Mouse (Mus musculus): ENCODE measurements around the gene Ift80. TPM values are rescaled to one million over a fixed set of nuclear protein-coding genes. Genes with fewer than 3 reads are reported as not detected.

Ift80 gene
- polyA plus RNA-seq (2014; fragmentation: Nextera tagmentation; extraction: Ambion mirVana): 22.4 and 24.8 TPM in 2 replicates

DNA sequence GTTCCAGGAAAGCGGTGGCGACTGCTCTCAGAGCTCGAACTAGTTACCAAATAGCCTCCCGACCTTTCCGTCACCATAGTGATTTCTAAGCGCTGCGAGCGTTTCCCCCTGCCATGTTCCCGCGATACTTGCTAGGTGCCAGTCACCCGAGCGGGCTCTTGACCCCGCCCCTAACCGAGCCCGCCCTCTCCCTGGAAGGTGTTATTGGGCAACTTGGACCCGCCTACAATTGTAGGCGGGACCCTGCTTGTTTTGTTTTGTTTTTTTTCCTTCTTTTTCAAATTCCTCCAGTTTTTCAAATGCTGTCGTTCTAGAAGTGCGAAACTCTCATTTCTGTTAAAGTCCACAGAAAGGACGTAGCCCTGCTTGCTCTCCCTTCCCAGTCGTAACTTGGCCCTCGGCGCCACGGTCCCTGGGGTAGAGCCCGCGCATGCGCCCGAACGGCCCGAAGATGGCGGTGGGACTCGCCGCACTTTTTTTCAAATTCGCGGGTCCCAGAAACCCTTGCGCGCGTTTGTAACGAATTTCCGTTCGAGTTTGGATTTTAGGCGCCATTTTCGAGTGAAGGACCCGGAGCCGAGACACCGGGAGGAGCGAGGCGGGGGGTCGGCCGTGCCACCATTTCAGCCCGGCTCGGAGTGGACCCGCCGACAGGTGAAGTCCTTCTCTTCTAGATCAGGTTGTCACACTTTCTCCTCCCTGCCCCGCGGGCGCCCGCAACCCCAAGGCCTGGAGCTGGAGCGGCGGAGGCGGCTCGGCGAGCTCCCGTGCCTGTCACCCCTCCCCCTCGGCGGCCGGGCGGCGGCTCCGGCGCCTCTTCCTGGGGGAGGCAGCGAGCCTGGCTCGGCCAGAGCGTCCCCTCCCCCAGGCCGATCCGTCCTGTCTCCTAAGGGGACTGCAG, at the start of gene Ift80, which contains the start of gene Smc4:
Gene Ift80 (minus strand): TSS at position 134 of the 901 bp plus-strand sequence.
Gene Smc4 (plus strand): TSS at position 302 of the 901 bp plus-strand sequence.
- Histone ChIP-seq H3K27me3 (ENCODE audit: control insufficient read depth, insufficient read depth, low read length) (no peaks in the 10 kb centered on the region), H3K9me3 (replicated peaks; ENCODE audit: control insufficient read depth, low read length) (no peaks in the 10 kb centered on the region), H3K27ac (replicated peaks; ENCODE audit: low read depth, low read length) (peak within 1 kb of the TSS; percentile 93), H3K9ac (replicated peaks; ENCODE audit: low read length) (peak within 1 kb of the TSS; percentile 96), H3K4me1 (ENCODE audit: control insufficient read depth, insufficient read depth, low read length) (no peaks in the 10 kb centered on the region), H3K36me3 (replicated peaks; ENCODE audit: control insufficient read depth, insufficient read depth, low read depth, low read length) (no peaks in the 10 kb centered on the region), H3K4me2 (ENCODE audit: low read depth, low read length) (peak within 1 kb of the TSS; percentile 84), H3K4me3 (ENCODE audit: low read depth, low read length) (peak within 1 kb of the TSS; percentile 97)
- peak; percentile 92 for ATAC-seq (replicated peaks; ENCODE audit: insufficient number of reproducible peaks, low FRiP score, low TSS enrichment, low read depth)
- DNase-seq (ENCODE audit: low spot score): peak; percentile 98
- WGBS: under 1% methylated on average over 76 of the region's 76 CpGs

DNA sequence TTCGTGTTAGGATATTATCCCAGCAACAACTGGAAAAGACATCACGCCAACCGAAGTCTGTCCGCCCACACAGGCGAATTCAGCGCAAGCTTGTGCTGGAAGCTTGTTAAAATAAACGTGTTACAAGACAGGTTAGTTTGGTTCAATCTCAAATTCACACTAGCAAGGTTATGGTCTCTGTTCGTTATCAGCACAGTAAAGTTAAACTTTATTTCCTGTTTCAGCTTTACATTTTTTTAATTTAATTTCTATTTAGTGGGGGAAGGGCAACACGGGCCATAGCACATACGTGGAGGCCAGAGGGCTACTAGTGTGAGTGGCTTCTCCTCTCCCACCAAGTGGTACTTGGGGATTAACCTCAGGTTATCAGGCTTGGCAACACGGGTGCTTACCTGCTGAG, 47.5 kb upstream of the Ift80 start:
- ATAC-seq (replicated peaks; ENCODE audit: insufficient number of reproducible peaks, low FRiP score, low TSS enrichment, low read depth): no peak
- H3K4me1 ChIP-seq (ENCODE audit: control insufficient read depth, insufficient read depth, low read length): no peaks in the 10 kb centered on the region
- WGBS: 92% methylated on average over 11 of the region's 11 CpGs

DNA sequence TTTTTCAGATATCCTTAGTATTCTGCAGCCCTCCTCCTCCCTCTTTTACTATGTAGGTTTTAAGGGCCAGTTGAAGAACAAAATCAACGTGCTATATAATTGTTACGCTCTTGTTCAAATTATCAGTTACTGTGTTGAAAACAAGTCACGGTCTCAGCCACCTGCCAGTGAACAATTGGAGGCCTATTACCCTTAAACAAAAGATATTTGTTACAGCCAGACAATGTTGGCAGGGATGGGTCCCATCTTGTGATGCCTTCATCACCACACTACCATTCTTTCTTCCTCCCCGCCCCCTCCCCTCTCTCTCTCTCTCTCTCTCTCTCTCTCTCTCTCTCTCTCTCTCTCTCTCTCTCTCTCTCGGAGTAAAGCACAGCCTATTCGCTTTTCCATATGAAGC, 44.6 kb upstream of the Ift80 start:
- ATAC-seq (replicated peaks; ENCODE audit: insufficient number of reproducible peaks, low FRiP score, low TSS enrichment, low read depth): no peak
- no peak overlapping the region for H3K4me3 ChIP-seq (ENCODE audit: low read depth, low read length)
- H3K36me3 ChIP-seq (replicated peaks; ENCODE audit: control insufficient read depth, insufficient read depth, low read depth, low read length): no peaks in the 10 kb centered on the region
- WGBS: 72% methylated on average over 6 of the region's 6 CpGs
- no peak for DNase-seq (ENCODE audit: low spot score)
- no peak overlapping the region for H3K4me2 ChIP-seq (ENCODE audit: low read depth, low read length)
- H3K9me3 ChIP-seq (replicated peaks; ENCODE audit: control insufficient read depth, low read length): no peaks in the 10 kb centered on the region
- H3K27ac ChIP-seq (replicated peaks; ENCODE audit: low read depth, low read length): no peak overlapping the region
- no peaks in the 10 kb centered on the region for H3K27me3 ChIP-seq (ENCODE audit: control insufficient read depth, insufficient read depth, low read length)
- no peak overlapping the region for H3K9ac ChIP-seq (replicated peaks; ENCODE audit: low read length)
- no peaks in the 10 kb centered on the region for H3K4me1 ChIP-seq (ENCODE audit: control insufficient read depth, insufficient read depth, low read length)

More for the DNA sequence above, 47.5 kb upstream of the Ift80 start:
- no peak for DNase-seq (ENCODE audit: low spot score)
- H3K36me3 ChIP-seq (replicated peaks; ENCODE audit: control insufficient read depth, insufficient read depth, low read depth, low read length): no peaks in the 10 kb centered on the region
- no peak overlapping the region for H3K4me3 ChIP-seq (ENCODE audit: low read depth, low read length)
- no peaks in the 10 kb centered on the region for H3K9me3 ChIP-seq (replicated peaks; ENCODE audit: control insufficient read depth, low read length)
- H3K4me2 ChIP-seq (ENCODE audit: low read depth, low read length): no peak overlapping the region
- no peak overlapping the region for H3K9ac ChIP-seq (replicated peaks; ENCODE audit: low read length)
- no peaks in the 10 kb centered on the region for H3K27me3 ChIP-seq (ENCODE audit: control insufficient read depth, insufficient read depth, low read length)
- no peak overlapping the region for H3K27ac ChIP-seq (replicated peaks; ENCODE audit: low read depth, low read length)

DNA sequence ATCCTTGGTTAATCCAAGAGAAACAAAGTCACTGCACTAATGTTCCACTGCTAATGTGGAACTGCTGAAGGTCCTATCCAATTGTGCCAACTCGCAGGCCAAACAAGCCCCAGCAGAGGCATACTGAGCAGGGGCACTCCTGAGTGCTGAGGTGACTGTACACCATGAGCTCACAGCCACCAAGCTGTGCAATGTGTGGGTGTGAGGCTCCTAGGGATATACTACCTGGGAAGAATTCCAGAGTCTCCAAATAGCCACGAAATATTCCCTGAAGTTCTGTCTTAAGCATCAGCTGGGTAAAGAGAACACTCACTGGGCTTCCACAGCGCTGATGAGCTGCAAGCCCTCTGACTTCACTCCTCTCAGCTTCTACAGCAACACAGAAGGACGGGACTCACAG, 43.3 kb upstream of the Ift80 start:
- Histone ChIP-seq H3K4me1 (ENCODE audit: control insufficient read depth, insufficient read depth, low read length) (no peaks in the 10 kb centered on the region), H3K9me3 (replicated peaks; ENCODE audit: control insufficient read depth, low read length) (no peaks in the 10 kb centered on the region), H3K4me2 (ENCODE audit: low read depth, low read length) (no peak overlapping the region), H3K27ac (replicated peaks; ENCODE audit: low read depth, low read length) (no peak overlapping the region), H3K27me3 (ENCODE audit: control insufficient read depth, insufficient read depth, low read length) (no peaks in the 10 kb centered on the region), H3K9ac (replicated peaks; ENCODE audit: low read length) (no peak overlapping the region), H3K4me3 (ENCODE audit: low read depth, low read length) (no peak overlapping the region), H3K36me3 (replicated peaks; ENCODE audit: control insufficient read depth, insufficient read depth, low read depth, low read length) (no peaks in the 10 kb centered on the region)
- WGBS: 70% methylated on average over 4 of the region's 4 CpGs
- DNase-seq (ENCODE audit: low spot score) (no peak), ATAC-seq (replicated peaks; ENCODE audit: insufficient number of reproducible peaks, low FRiP score, low TSS enrichment, low read depth) (no peak)

DNA sequence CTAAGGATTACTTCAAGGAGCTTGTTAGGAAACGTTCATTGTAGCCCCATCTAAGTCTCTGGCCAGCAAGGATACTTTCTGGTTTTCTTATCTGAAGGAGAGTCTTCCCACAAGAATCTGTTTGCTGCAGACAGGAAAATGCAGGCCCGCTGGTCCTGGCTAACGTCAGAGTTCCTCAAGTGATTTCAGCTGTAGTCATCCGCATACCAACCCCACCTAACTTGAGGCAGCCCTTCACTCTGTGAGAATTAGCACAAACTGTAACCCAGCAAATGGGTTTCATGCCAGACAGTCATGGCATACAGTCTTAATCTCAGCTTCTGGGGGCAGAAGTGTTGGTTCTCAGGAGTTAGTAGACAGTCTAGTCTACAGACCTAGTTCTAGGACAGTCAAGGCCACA, 42.1 kb upstream of the Ift80 start:
- H3K9ac ChIP-seq (replicated peaks; ENCODE audit: low read length): no peak overlapping the region
- no peaks in the 10 kb centered on the region for H3K4me1 ChIP-seq (ENCODE audit: control insufficient read depth, insufficient read depth, low read length)
- H3K27ac ChIP-seq (replicated peaks; ENCODE audit: low read depth, low read length): no peak overlapping the region
- DNase-seq (ENCODE audit: low spot score) (no peak), ATAC-seq (replicated peaks; ENCODE audit: insufficient number of reproducible peaks, low FRiP score, low TSS enrichment, low read depth) (no peak)
- H3K4me2 ChIP-seq (ENCODE audit: low read depth, low read length): no peak overlapping the region
- no peaks in the 10 kb centered on the region for H3K9me3 ChIP-seq (replicated peaks; ENCODE audit: control insufficient read depth, low read length)
- WGBS: 50% methylated on average over 4 of the region's 4 CpGs
- no peaks in the 10 kb centered on the region for H3K36me3 ChIP-seq (replicated peaks; ENCODE audit: control insufficient read depth, insufficient read depth, low read depth, low read length)
- H3K27me3 ChIP-seq (ENCODE audit: control insufficient read depth, insufficient read depth, low read length): no peaks in the 10 kb centered on the region
- no peak overlapping the region for H3K4me3 ChIP-seq (ENCODE audit: low read depth, low read length)

DNA sequence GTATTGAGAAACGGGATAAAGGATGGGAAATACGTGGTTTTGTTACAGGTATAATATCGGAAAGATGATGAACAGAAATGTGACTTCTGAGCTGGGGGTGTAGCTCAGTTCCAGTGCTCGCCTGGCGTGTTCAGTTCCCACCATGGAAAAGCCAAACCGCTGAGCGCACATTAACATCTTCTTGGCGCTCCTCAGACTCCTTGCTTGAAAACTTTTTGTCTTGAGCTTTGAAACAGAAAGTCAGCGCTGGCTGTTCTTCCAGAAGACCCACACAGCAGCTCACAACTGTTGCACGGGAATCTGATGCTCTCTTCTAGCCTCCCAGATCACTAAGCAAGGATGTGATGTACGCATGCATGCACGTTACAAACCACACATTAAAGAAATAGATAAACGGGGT, 41.4 kb upstream of the Ift80 start:
- Histone ChIP-seq H3K4me2 (ENCODE audit: low read depth, low read length) (peak overlapping the region; percentile 67), H3K4me3 (ENCODE audit: low read depth, low read length) (peak overlapping the region; percentile 95), H3K27ac (replicated peaks; ENCODE audit: low read depth, low read length) (no peak overlapping the region), H3K27me3 (ENCODE audit: control insufficient read depth, insufficient read depth, low read length) (no peaks in the 10 kb centered on the region), H3K36me3 (replicated peaks; ENCODE audit: control insufficient read depth, insufficient read depth, low read depth, low read length) (no peaks in the 10 kb centered on the region), H3K4me1 (ENCODE audit: control insufficient read depth, insufficient read depth, low read length) (no peaks in the 10 kb centered on the region), H3K9ac (replicated peaks; ENCODE audit: low read length) (peak overlapping the region; percentile 97), H3K9me3 (replicated peaks; ENCODE audit: control insufficient read depth, low read length) (no peaks in the 10 kb centered on the region)
- no peak for ATAC-seq (replicated peaks; ENCODE audit: insufficient number of reproducible peaks, low FRiP score, low TSS enrichment, low read depth)
- WGBS: 22% methylated on average over 13 of the region's 13 CpGs
- peak; percentile 36 for DNase-seq (ENCODE audit: low spot score)

DNA sequence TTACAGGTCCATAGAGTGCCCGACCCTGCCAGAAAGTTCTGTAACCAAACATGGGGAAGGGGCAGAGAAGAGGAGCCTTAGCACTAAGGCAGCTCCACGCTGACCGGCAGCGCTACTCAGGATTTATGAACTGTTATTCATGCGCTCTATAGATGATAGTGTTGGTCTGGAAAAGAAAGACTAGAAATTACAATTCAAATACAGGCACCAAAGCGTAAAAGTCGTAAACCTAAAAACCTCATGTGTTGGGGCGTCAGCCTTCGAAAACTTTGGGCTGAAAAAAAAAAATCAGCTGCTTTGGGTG, 41.0 kb upstream of the Ift80 start:
- H3K27ac ChIP-seq (replicated peaks; ENCODE audit: low read depth, low read length): peak overlapping the region; percentile 94
- ATAC-seq (replicated peaks; ENCODE audit: insufficient number of reproducible peaks, low FRiP score, low TSS enrichment, low read depth) (no peak), DNase-seq (ENCODE audit: low spot score) (peak; percentile 53)
- H3K9me3 ChIP-seq (replicated peaks; ENCODE audit: control insufficient read depth, low read length): no peaks in the 10 kb centered on the region
- H3K4me3 ChIP-seq (ENCODE audit: low read depth, low read length): peak overlapping the region; percentile 95
- 7% methylated on average over 9 of the region's 9 CpGs for WGBS
- H3K36me3 ChIP-seq (replicated peaks; ENCODE audit: control insufficient read depth, insufficient read depth, low read depth, low read length): no peaks in the 10 kb centered on the region
- peak overlapping the region; percentile 97 for H3K9ac ChIP-seq (replicated peaks; ENCODE audit: low read length)
- no peaks in the 10 kb centered on the region for H3K4me1 ChIP-seq (ENCODE audit: control insufficient read depth, insufficient read depth, low read length)
- no peaks in the 10 kb centered on the region for H3K27me3 ChIP-seq (ENCODE audit: control insufficient read depth, insufficient read depth, low read length)
- H3K4me2 ChIP-seq (ENCODE audit: low read depth, low read length): peak overlapping the region; percentile 67

DNA sequence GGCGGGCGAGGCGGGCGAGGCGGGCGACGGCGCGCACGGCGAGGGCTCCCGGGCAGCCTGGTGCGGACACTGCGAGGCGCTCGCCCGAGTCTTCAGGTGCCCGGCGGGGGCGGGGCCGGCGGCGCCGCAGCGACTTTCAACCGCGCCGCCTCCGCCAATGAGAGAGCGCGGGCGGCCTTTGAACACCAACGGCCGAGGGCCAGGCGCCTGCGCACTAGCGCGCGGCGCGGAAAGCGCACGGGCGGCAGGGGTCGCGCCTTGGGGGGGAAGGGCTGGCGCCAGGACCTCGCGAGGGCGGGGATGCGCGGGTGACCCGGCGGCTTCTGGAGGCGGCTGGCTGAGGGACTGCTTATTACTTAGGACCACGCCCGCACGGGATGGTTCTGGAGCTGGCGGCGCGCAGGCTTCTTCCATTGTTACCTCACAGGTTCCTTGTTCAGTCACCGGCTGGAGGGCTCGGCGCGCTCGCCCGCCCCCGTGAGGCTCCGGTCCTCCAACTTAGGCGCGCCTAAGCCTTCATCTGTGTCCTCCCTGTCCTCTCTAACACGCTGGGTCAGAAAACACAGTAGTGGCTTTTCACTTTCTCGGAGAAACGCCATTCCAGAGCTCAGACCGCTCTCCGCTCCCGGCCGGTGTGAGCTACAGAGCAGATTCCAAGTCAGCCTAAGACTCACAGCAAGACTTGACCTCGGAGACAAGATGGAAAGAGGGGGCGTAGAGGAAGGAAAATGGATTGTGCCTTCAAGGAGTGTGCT, 40.5 kb upstream of the Ift80 start, which contains the start of gene Trim59:
Gene Trim59 (minus strand): TSS at position 111 of the 755 bp plus-strand sequence.
- no peaks in the 10 kb centered on the region for H3K9me3 ChIP-seq (replicated peaks; ENCODE audit: control insufficient read depth, low read length)
- ATAC-seq (replicated peaks; ENCODE audit: insufficient number of reproducible peaks, low FRiP score, low TSS enrichment, low read depth) (peak; percentile 95), DNase-seq (ENCODE audit: low spot score) (peak; percentile 97)
- H3K9ac ChIP-seq (replicated peaks; ENCODE audit: low read length): peak within 1 kb of the TSS; percentile 97
- H3K4me1 ChIP-seq (ENCODE audit: control insufficient read depth, insufficient read depth, low read length): no peaks in the 10 kb centered on the region
- peak within 1 kb of the TSS; percentile 67 for H3K4me2 ChIP-seq (ENCODE audit: low read depth, low read length)
- under 1% methylated on average over 65 of the region's 80 CpGs for WGBS
- H3K4me3 ChIP-seq (ENCODE audit: low read depth, low read length): peak within 1 kb of the TSS; percentile 95
- no peaks in the 10 kb centered on the region for H3K27me3 ChIP-seq (ENCODE audit: control insufficient read depth, insufficient read depth, low read length)
- H3K36me3 ChIP-seq (replicated peaks; ENCODE audit: control insufficient read depth, insufficient read depth, low read depth, low read length): no peaks in the 10 kb centered on the region
- H3K27ac ChIP-seq (replicated peaks; ENCODE audit: low read depth, low read length): peak within 1 kb of the TSS; percentile 94

Data from embryonic facial prominence, embryonic 11.5 days (tissue).